Mouse (Mus musculus) adrenal gland, postnatal 10 days (tissue): ENCODE measurements around the gene Dcst2. TPM values are rescaled to one million over a fixed set of nuclear protein-coding genes. Genes with fewer than 3 reads are reported as not detected.
A peak's percentile ranks its signal among the peaks of the same experiment; 100 is the strongest.

Source experiments
- DNase-seq: peaks from one replicate; pipeline ENCODE4 v3.0.0; 2021; ENCODE audit warnings: mixed read lengths
- long read RNA-seq, 2 experiments: library from polyadenylated mRNA; stranded (forward); transcript quantifications; one replicate each; pipeline ENCODE4 v2.0.0; 2021
- total RNA-seq, 2 experiments: library from RNA; stranded (reverse); gene quantifications; 2 replicates each; pipeline ENCODE4 v1.2.3; 2021

Dcst2 gene
- under 1 TPM; 0.48 to 0.82 TPM for total RNA-seq
- long read RNA-seq, experiment 1, partial matches to known transcripts, result 0 of 1 reads
- long read RNA-seq, experiment 1, other reads (novel, unspliced or antisense), result 1 of 1 reads
- long read RNA-seq, experiment 2, partial matches to known transcripts, result 0 of 1 reads
- long read RNA-seq, experiment 2, other reads (novel, unspliced or antisense), result 1 of 1 reads

GRCm38 (mm10) chr3:89361675-89362074 is at the start of gene Dcst2:
Gene Dcst2, plus strand, starts transcription at chr3:89361975.
- no peak for DNase-seq

GRCm38 (mm10) chr3:89314340-89314739 is 47.4 kb upstream of the Dcst2 start:
- no peak for DNase-seq

GRCm38 (mm10) chr3:89314791-89315190 is 47.0 kb upstream of the Dcst2 start:
- DNase-seq, result no peak

GRCm38 (mm10) chr3:89315195-89315929 is 46.4 kb upstream of the Dcst2 start:
- peak; percentile 88 for DNase-seq

GRCm38 (mm10) chr3:89315930-89316831 is 45.6 kb upstream of the Dcst2 start:
- DNase-seq, result no peak

GRCm38 (mm10) chr3:89316833-89317232 is 44.9 kb upstream of the Dcst2 start:
- peak; percentile 90 for DNase-seq

GRCm38 (mm10) chr3:89317246-89317645 is 44.5 kb upstream of the Dcst2 start:
- no peak for DNase-seq

GRCm38 (mm10) chr3:89318316-89318715 is 43.5 kb upstream of the Dcst2 start:
- no peak for DNase-seq

GRCm38 (mm10) chr3:89318971-89319590 is 42.7 kb upstream of the Dcst2 start:
- no peak for DNase-seq

- no peak for DNase-seq
Measured at GRCm38 (mm10) chr3:89319591-89320350, 42.0 kb upstream of the Dcst2 start.

GRCm38 (mm10) chr3:89320581-89321182 is 41.1 kb upstream of the Dcst2 start:
- no peak for DNase-seq

- no peak for DNase-seq
Measured at GRCm38 (mm10) chr3:89321183-89322130, 40.3 kb upstream of the Dcst2 start.

GRCm38 (mm10) chr3:89322131-89322500 is 39.7 kb upstream of the Dcst2 start:
- no peak for DNase-seq

GRCm38 (mm10) chr3:89322514-89323165 is 39.1 kb upstream of the Dcst2 start, which contains the start of gene Efna3:
Gene Efna3, minus strand, starts transcription at chr3:89322965.
- DNase-seq, result peak; percentile 82

GRCm38 (mm10) chr3:89325882-89326281 is 35.9 kb upstream of the Dcst2 start:
- no peak for DNase-seq

GRCm38 (mm10) chr3:89327371-89327870 is 34.4 kb upstream of the Dcst2 start:
- no peak for DNase-seq

GRCm38 (mm10) chr3:89328623-89329022 is 33.2 kb upstream of the Dcst2 start:
- no peak for DNase-seq

- no peak for DNase-seq
Measured at GRCm38 (mm10) chr3:89330346-89330745, 31.4 kb upstream of the Dcst2 start.

GRCm38 (mm10) chr3:89330948-89331347 is 30.8 kb upstream of the Dcst2 start:
- DNase-seq, result peak; percentile 71
